8 mouse cellular contexts compared by ENCODE assay signal in the genomic region with DNA sequence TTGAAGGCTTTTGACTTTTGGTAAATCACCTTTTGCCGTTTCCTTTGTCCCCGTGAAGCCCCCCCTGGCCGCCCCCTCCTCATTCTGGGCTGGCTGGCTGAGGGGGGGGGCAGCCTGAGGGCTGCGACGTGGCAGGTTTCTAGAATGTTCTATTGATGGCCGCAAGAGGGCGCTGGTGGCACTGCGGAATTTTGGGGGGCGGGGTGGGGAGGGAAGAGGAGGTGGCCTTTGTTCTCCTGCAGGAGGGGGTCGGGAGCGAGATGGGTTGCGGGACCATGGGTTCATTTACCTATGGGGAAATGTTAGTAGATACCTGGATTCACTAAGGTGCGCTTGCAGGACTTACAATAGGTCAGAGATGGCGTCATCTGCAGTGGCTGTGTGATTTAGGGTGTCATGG. TPM values are rescaled to one million over a fixed set of nuclear protein-coding genes. Genes with fewer than 3 reads are reported as not detected.
A peak's percentile ranks its signal among the peaks of the same experiment; 100 is the strongest.
DNase-seq lines count a peak whose midpoint lies in the region; ATAC-seq and TF ChIP-seq lines count a peak whose summit lies in the region.

No protein-coding gene starts in this region.

- H3K36me3 ChIP-seq in lung, embryonic 14.5 days (ENCODE audit: insufficient read depth) = peaks cover 12% of the 10 kb centered on the region; the same call in 1 of the 2 replicates
- peaks cover 18% of the 10 kb centered on the region for H3K36me3 ChIP-seq in limb, embryonic 14.5 days (ENCODE audit: control insufficient read depth, insufficient read depth, low read length)
- H3K36me3 ChIP-seq in stomach, embryonic 14.5 days (ENCODE audit: control insufficient read depth, insufficient read depth, low read length) = no peaks in the 10 kb centered on the region

- no peak for TF ChIP-seq POLR2A in embryonic fibroblast, embryonic 13.5 days (IDR thresholded peaks at IDR 0.05; ENCODE audit: low read depth, low read length)
- TF ChIP-seq POLR2A in limb, embryonic 14.5 days (IDR thresholded peaks at IDR 0.05; ENCODE audit: borderline replicate concordance, extremely low read depth, insufficient read depth, insufficient read length) = no peak

- 55% methylated on average over 14 of the region's 14 CpGs for WGBS in lung, embryonic 14.5 days
- 30% methylated on average over 14 of the region's 14 CpGs for WGBS in limb, embryonic 14.5 days
- whole genome bisulfite sequencing in stomach, embryonic 14.5 days = 44% methylated on average over 14 of the region's 14 CpGs

- peak overlapping the region; percentile 57 for H3K4me3 ChIP-seq in lung, embryonic 14.5 days (ENCODE audit: low read depth, low read length)
- peak overlapping the region; percentile 78 for H3K4me3 ChIP-seq in embryonic fibroblast, embryonic 13.5 days (ENCODE audit: insufficient read depth, low read length)
- H3K4me3 ChIP-seq in limb, embryonic 14.5 days (replicated peaks; ENCODE audit: low read length) = peak overlapping the region; percentile 59
- H3K4me3 ChIP-seq in stomach, embryonic 14.5 days (ENCODE audit: low read depth, low read length) = peak overlapping the region; percentile 51

- H3K27me3 ChIP-seq in lung, embryonic 14.5 days (ENCODE audit: insufficient read depth, low read length) = no peaks in the 10 kb centered on the region
- no peaks in the 10 kb centered on the region for H3K27me3 ChIP-seq in limb, embryonic 14.5 days (ENCODE audit: control insufficient read depth, insufficient read depth, low read length)
- no peaks in the 10 kb centered on the region for H3K27me3 ChIP-seq in stomach, embryonic 14.5 days (ENCODE audit: control insufficient read depth, insufficient read depth, low read length)

- peak overlapping the region; percentile 70 for H3K27ac ChIP-seq in lung, embryonic 14.5 days (ENCODE audit: low read depth)
- peak overlapping the region; percentile 93 for H3K27ac ChIP-seq in embryonic fibroblast, embryonic 13.5 days (ENCODE audit: insufficient read depth, low read length)
- H3K27ac ChIP-seq in limb, embryonic 14.5 days (replicated peaks; ENCODE audit: low read depth, low read length) = peak overlapping the region; percentile 83
- H3K27ac ChIP-seq in stomach, embryonic 14.5 days (ENCODE audit: low read length) = peak overlapping the region; percentile 77

- peak overlapping the region; percentile 72 for H3K9ac ChIP-seq in lung, embryonic 14.5 days
- H3K9ac ChIP-seq in limb, embryonic 14.5 days (ENCODE audit: low read depth, low read length, severe bottlenecking) = peak overlapping the region; percentile 83
- H3K9ac ChIP-seq in stomach, embryonic 14.5 days (replicated peaks; ENCODE audit: low read depth, low read length) = peak overlapping the region; percentile 68

- H3K4me1 ChIP-seq in lung, embryonic 14.5 days (ENCODE audit: insufficient read depth) = no peaks in the 10 kb centered on the region
- H3K4me1 ChIP-seq in embryonic fibroblast, embryonic 13.5 days (ENCODE audit: control insufficient read depth, insufficient read depth, low read length) = no peaks in the 10 kb centered on the region
- H3K4me1 ChIP-seq in limb, embryonic 14.5 days (ENCODE audit: control insufficient read depth, insufficient read depth, low read length) = no peaks in the 10 kb centered on the region
- H3K4me1 ChIP-seq in stomach, embryonic 14.5 days (ENCODE audit: control insufficient read depth, insufficient read depth, low read length) = no peaks in the 10 kb centered on the region

- peaks cover 24% of the 10 kb centered on the region; the same call in 1 of the 2 replicates for H3K9me3 ChIP-seq in lung, embryonic 14.5 days (ENCODE audit: low read depth, low read length)
- peaks cover 42% of the 10 kb centered on the region for H3K9me3 ChIP-seq in limb, embryonic 14.5 days (ENCODE audit: control insufficient read depth, low read length)
- peaks cover 46% of the 10 kb centered on the region for H3K9me3 ChIP-seq in stomach, embryonic 14.5 days (ENCODE audit: control insufficient read depth, low read depth, low read length)

- no peak for ATAC-seq in lung, embryonic 14.5 days (ENCODE audit: insufficient read depth)
- no peak for ATAC-seq in limb, embryonic 14.5 days (ENCODE audit: low FRiP score, low read depth)
- ATAC-seq in stomach, embryonic 14.5 days (ENCODE audit: insufficient number of reproducible peaks, insufficient read depth, low FRiP score, low read depth) = no peak

- peak overlapping the region; percentile 58 for H3K4me2 ChIP-seq in lung, embryonic 14.5 days
- H3K4me2 ChIP-seq in limb, embryonic 14.5 days (replicated peaks; ENCODE audit: low read depth, low read length, severe bottlenecking) = peak overlapping the region; percentile 44
- H3K4me2 ChIP-seq in stomach, embryonic 14.5 days (replicated peaks; ENCODE audit: low read depth, low read length) = peak overlapping the region; percentile 17

- DNase-seq in lung, embryonic 14.5 days = peak; percentile 43
- no peak for DNase-seq in lung, postnatal 25 days (ENCODE audit: low spot score)
- DNase-seq in cerebellum, adult 11-12 months = peak; percentile 60
- DNase-seq in limb, embryonic 14.5 days (ENCODE audit: low spot score) = no peak
- no peak for DNase-seq in spleen, postnatal 14 days (ENCODE audit: low spot score in 2 of 2)
- DNase-seq in right cerebral cortex, adult 18-20 months = no peak

- peak; percentile 65 for TF ChIP-seq CTCF in lung, embryonic 14.5 days (IDR thresholded peaks at IDR 0.05; ENCODE audit: low read depth)
- no peak for TF ChIP-seq CTCF in embryonic fibroblast, embryonic 13.5 days (IDR thresholded peaks at IDR 0.05; ENCODE audit: borderline replicate concordance, insufficient read depth, low read length)

RNA-seq across cellular contexts. Expression of gene Rtl1, which starts 58.1 kb away (rescaled TPM):
- polyA plus RNA-seq in lung, embryonic 14.5 days (2014; fragmentation: Nextera tagmentation; extraction: Ambion mirVana) = 1.1 and 1.3 TPM in 2 replicates
- polyA plus RNA-seq in embryonic fibroblast, embryonic 13.5 days (2011; ENCODE audit: insufficient read length, low read depth, missing spikeins) = 0.53 TPM in 1 of 2 replicates, not detected in the other
- polyA plus RNA-seq in limb, embryonic 14.5 days (2012; rRNA removed) = 5.6 and 6.6 TPM in 2 replicates
- polyA plus RNA-seq in limb, embryonic 14.5 days (2014; fragmentation: Nextera tagmentation; extraction: Ambion mirVana) = 3.8 and 4.2 TPM in 2 replicates
- polyA plus RNA-seq in stomach, embryonic 14.5 days (2014; fragmentation: Nextera tagmentation; extraction: Ambion mirVana) = 2.6 and 2.8 TPM in 2 replicates

Comparison
In these comparisons a context has a peak if more than half of its experiments do, and no peak if none do; other contexts are left out.
1. DNase-seq: peak in lung, embryonic 14.5 days (single experiment) and cerebellum, adult 11-12 months (single experiment); none in lung, postnatal 25 days (single experiment), limb, embryonic 14.5 days (single experiment), spleen, postnatal 14 days (0 of 2) and right cerebral cortex, adult 18-20 months (single experiment).
2. Peak in every context shown above with its lines, with median percentiles within 50 percentile points of each other: H3K27ac ChIP-seq, H3K4me2 ChIP-seq, H3K4me3 ChIP-seq and H3K9ac ChIP-seq.